Mouse (Mus musculus): Measurements from ENCODE around the gene Rxrg. TPM values are rescaled to one million over a fixed set of nuclear protein-coding genes. Genes with fewer than 3 reads are reported as not detected.

The Rxrg gene
- total and polyA plus RNA-seq, 3 experiments: not detected

- Histone ChIP-seq H3K79me2 (ENCODE audit: control insufficient read depth, insufficient read depth, low read length, poor library complexity) (no peaks in the 10 kb centered on the region), H3K27ac (ENCODE audit: control insufficient read depth, low read depth, low read length) (no peak overlapping the region), H3K4me1 (ENCODE audit: control insufficient read depth in 1 of 2, insufficient read depth in 2 of 2, low read length in 2 of 2) (no peaks in the 10 kb centered on the region), H3K4me3 (ENCODE audit: control insufficient read depth in 1 of 2, insufficient read depth in 1 of 2, low read depth in 2 of 2, low read length in 2 of 2) (no peak overlapping the region), H3K9me3 (replicated peaks; ENCODE audit: insufficient read depth, low read length) (no peaks in the 10 kb centered on the region), H3K9ac (ENCODE audit: control insufficient read depth, low read depth, low read length, poor library complexity, severe bottlenecking) (no peak overlapping the region), H3K36me3 (ENCODE audit: control insufficient read depth in 1 of 2, insufficient read depth in 2 of 2, low read length in 2 of 2) (no peaks in the 10 kb centered on the region), H3K27me3 (ENCODE audit: control insufficient read depth in 1 of 2, insufficient read depth in 2 of 2, low read length in 2 of 2) (no peaks in the 10 kb centered on the region)
- DNase-seq (ENCODE audit: low read depth, low spot score): no peak
- no peak for TF ChIP-seq CHD2 (IDR thresholded peaks at IDR 0.05; ENCODE audit: low read length)
- no peak for TF ChIP-seq ETS1 (IDR thresholded peaks at IDR 0.05; ENCODE audit: low read depth, low read length)
- TF ChIP-seq MAZ (IDR thresholded peaks at IDR 0.05; ENCODE audit: low read depth, low read length): no peak
- TF ChIP-seq SIN3A (IDR thresholded peaks at IDR 0.05; ENCODE audit: low read length): no peak
- no peak for TF ChIP-seq POLR2A (IDR thresholded peaks at IDR 0.05; ENCODE audit: control insufficient read depth in 1 of 2, insufficient read depth in 1 of 2, low read depth in 1 of 2, low read length in 2 of 2, poor library complexity in 1 of 2)
- no peak for TF ChIP-seq NELFE (IDR thresholded peaks at IDR 0.05; ENCODE audit: low read depth, low read length)
- TF ChIP-seq USF2 (IDR thresholded peaks at IDR 0.05; ENCODE audit: borderline replicate concordance in 1 of 2, insufficient read depth in 1 of 2, low read depth in 1 of 2, low read length in 2 of 2): no peak
- no peak for TF ChIP-seq TCF12 (IDR thresholded peaks at IDR 0.05; ENCODE audit: low read depth, low read length)
- TF ChIP-seq GABPA (IDR thresholded peaks at IDR 0.05; ENCODE audit: low read depth, low read length): no peak
- no peak for TF ChIP-seq NRF1 (IDR thresholded peaks at IDR 0.05; ENCODE audit: insufficient read depth, low read depth, low read length, poor library complexity, severe bottlenecking)
- no peak for TF ChIP-seq MYB (IDR thresholded peaks at IDR 0.05; ENCODE audit: low read depth, low read length)
- TF ChIP-seq ZKSCAN1 (IDR thresholded peaks at IDR 0.05; ENCODE audit: low read depth, low read length): no peak
- no peak for TF ChIP-seq MAX (IDR thresholded peaks at IDR 0.05; ENCODE audit: low read length)
- no peak for TF ChIP-seq MXI1 (IDR thresholded peaks at IDR 0.05; ENCODE audit: low read depth, low read length)
- TF ChIP-seq TAL1 (IDR thresholded peaks at IDR 0.05; ENCODE audit: low read length): no peak
- no peak for TF ChIP-seq ZMIZ1 (IDR thresholded peaks at IDR 0.05; ENCODE audit: low read depth, low read length)
- no peak for TF ChIP-seq KAT2A (conservative IDR thresholded peaks at IDR 0.05; ENCODE audit: low read depth, low read length)
- no peak for TF ChIP-seq GATA1 (IDR thresholded peaks at IDR 0.05; ENCODE audit: low read depth, low read length)
These were observed 31.6 kb upstream of the Rxrg start for GRCm38 (mm10) chr1:167566571-167566970.

GRCm38 (mm10) chr1:167579131-167579530 lies 19.1 kb upstream of the Rxrg start:
- no peaks in the 10 kb centered on the region for H3K9me3 ChIP-seq (replicated peaks; ENCODE audit: insufficient read depth, low read length)
- no peak overlapping the region for H3K27ac ChIP-seq (ENCODE audit: control insufficient read depth, low read depth, low read length)
- TF ChIP-seq GATA1 (IDR thresholded peaks at IDR 0.05; ENCODE audit: low read depth, low read length) (no peak), NELFE (IDR thresholded peaks at IDR 0.05; ENCODE audit: low read depth, low read length) (no peak), ZKSCAN1 (IDR thresholded peaks at IDR 0.05; ENCODE audit: low read depth, low read length) (no peak), ZNF384 (IDR thresholded peaks at IDR 0.05; ENCODE audit: low read depth, low read length) (no peak), KAT2A (conservative IDR thresholded peaks at IDR 0.05; ENCODE audit: low read depth, low read length) (no peak), ETS1 (IDR thresholded peaks at IDR 0.05; ENCODE audit: low read depth, low read length) (no peak), POLR2A (IDR thresholded peaks at IDR 0.05; ENCODE audit: control insufficient read depth in 1 of 2, insufficient read depth in 1 of 2, low read depth in 1 of 2, low read length in 2 of 2, poor library complexity in 1 of 2) (no peak), TBP (IDR thresholded peaks at IDR 0.05; ENCODE audit: low read depth, low read length) (no peak), ZMIZ1 (IDR thresholded peaks at IDR 0.05; ENCODE audit: low read depth, low read length) (no peak), SMC3 (IDR thresholded peaks at IDR 0.05; ENCODE audit: low read depth, low read length) (no peak), BHLHE40 (IDR thresholded peaks at IDR 0.05; ENCODE audit: borderline replicate concordance, low read depth, low read length) (no peak), ZC3H11A (IDR thresholded peaks at IDR 0.05; ENCODE audit: low read depth, low read length) (no peak), TCF12 (IDR thresholded peaks at IDR 0.05; ENCODE audit: low read depth, low read length) (no peak), E2F4 (IDR thresholded peaks at IDR 0.05; ENCODE audit: borderline replicate concordance, low read depth, low read length) (no peak), RCOR1 (IDR thresholded peaks at IDR 0.05; ENCODE audit: low read depth, low read length) (no peak), HCFC1 (IDR thresholded peaks at IDR 0.05; ENCODE audit: low read depth, low read length) (no peak)
- DNase-seq (ENCODE audit: low read depth, low spot score): no peak
- H3K9ac ChIP-seq (ENCODE audit: control insufficient read depth, low read depth, low read length, poor library complexity, severe bottlenecking): no peak overlapping the region
- no peaks in the 10 kb centered on the region for H3K79me2 ChIP-seq (ENCODE audit: control insufficient read depth, insufficient read depth, low read length, poor library complexity)
- no peaks in the 10 kb centered on the region for H3K36me3 ChIP-seq (ENCODE audit: control insufficient read depth in 1 of 2, insufficient read depth in 2 of 2, low read length in 2 of 2)
- H3K4me3 ChIP-seq (ENCODE audit: control insufficient read depth in 1 of 2, insufficient read depth in 1 of 2, low read depth in 2 of 2, low read length in 2 of 2): no peak overlapping the region
- H3K27me3 ChIP-seq (ENCODE audit: control insufficient read depth in 1 of 2, insufficient read depth in 2 of 2, low read length in 2 of 2): no peaks in the 10 kb centered on the region
- H3K4me1 ChIP-seq (ENCODE audit: control insufficient read depth in 1 of 2, insufficient read depth in 2 of 2, low read length in 2 of 2): no peaks in the 10 kb centered on the region

Data from MEL (cell line).